Mouse (Mus musculus) stomach, embryonic 14.5 days (tissue): ENCODE measurements at regions not wholly inside any gene's neighbourhood (a gene's known extent, or its start where the extent isn't known, plus 50 kb on each side); places are given as distances from the start of the nearest gene placed in this dataset.

ENCODE experiments used
- ATAC-seq: fragments of 200-750 bp; cut with Nextera tagmentation; 2 replicates; pipeline ENCODE4 v1.8.0; 2017; ENCODE audit warnings: low read depth, moderate TSS enrichment; ENCODE audit not compliant: insufficient number of reproducible peaks, insufficient read depth, low FRiP score
- H3K27ac ChIP-seq: fragments of 300-500 bp; sonication (generic); 2 replicates; pipeline ENCODE4 v1.5.1; 2014; ENCODE audit warnings: mild to moderate bottlenecking, low read length, moderate library complexity, mixed read lengths
- H3K27me3 ChIP-seq: fragments of 300-500 bp; sonication (generic); 2 replicates; pipeline ENCODE4 v1.6.1; 2014; ENCODE audit warnings: low read length, control low read depth, mixed read lengths; ENCODE audit not compliant: control insufficient read depth, insufficient read depth
- H3K36me3 ChIP-seq: fragments of 300-500 bp; sonication (generic); 2 replicates; pipeline ENCODE4 v1.6.1; 2014; ENCODE audit warnings: mild to moderate bottlenecking, control low read depth, low read length, moderate library complexity, mixed read lengths; ENCODE audit not compliant: control insufficient read depth, insufficient read depth
- H3K4me1 ChIP-seq: fragments of 300-500 bp; sonication (generic); 2 replicates; pipeline ENCODE4 v1.6.1; 2014; ENCODE audit warnings: low read length, control low read depth, mixed read lengths; ENCODE audit not compliant: control insufficient read depth, insufficient read depth
- H3K4me2 ChIP-seq: fragments of 300-500 bp; sonication (generic); replicated peaks from 2 replicates; pipeline ENCODE4 v1.6.1; 2014; ENCODE audit warnings: low read depth, low read length, control low read depth
- H3K4me3 ChIP-seq: fragments of 300-500 bp; sonication (generic); 2 replicates; pipeline ENCODE4 v1.5.1; 2014; ENCODE audit warnings: low read depth, low read length, control low read depth
- H3K9ac ChIP-seq: fragments of 300-500 bp; sonication (generic); replicated peaks from 2 replicates; pipeline ENCODE4 v1.6.1; 2014; ENCODE audit warnings: low read depth, mild to moderate bottlenecking, control low read depth, low read length, moderate library complexity, mixed read lengths
- H3K9me3 ChIP-seq: fragments of 300-500 bp; sonication (generic); 2 replicates; pipeline ENCODE4 v1.6.1; 2016; ENCODE audit warnings: low read depth, low read length, control low read depth; ENCODE audit not compliant: control insufficient read depth
- WGBS: fragments of 180-500 bp; shearing (Covaris S2); extraction: QIAGEN DNeasy Blood & Tissue Kit; methylation state at CpG from one replicate; pipeline ENCODE4 v1.1.7; 2014; 5-methylcytosine and 5-hydroxymethylcytosine counted together

DNA sequence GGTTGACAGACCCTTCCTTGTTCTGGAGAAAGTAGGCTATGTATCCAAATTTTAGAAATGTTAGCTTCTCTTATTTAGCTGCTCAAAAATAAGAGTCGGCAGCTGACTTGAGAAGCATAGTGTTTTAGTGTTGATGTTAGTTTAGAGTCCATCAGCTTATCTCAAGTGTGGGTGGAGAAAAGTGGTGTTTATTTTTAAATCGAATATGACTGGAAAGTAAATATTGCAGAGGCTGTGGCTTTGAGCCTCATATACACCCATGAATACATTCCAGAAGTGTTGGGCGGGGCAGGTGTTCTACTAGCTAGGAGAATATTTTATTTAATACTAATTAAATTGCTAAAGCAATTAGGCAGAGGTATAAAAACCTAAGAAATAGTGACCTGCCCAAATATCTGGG lies 583.6 kb upstream of the Nr5a2 start:
- peaks cover 3% of the 10 kb centered on the region; the same call in 1 of the 2 replicates for H3K4me1 ChIP-seq
- no peak overlapping the region for H3K27ac ChIP-seq
- WGBS = 69% methylated on average over 3 of the region's 3 CpGs
- H3K27me3 ChIP-seq = no peaks in the 10 kb centered on the region
- ATAC-seq = no peak
- no peak overlapping the region for H3K9ac ChIP-seq
- no peaks in the 10 kb centered on the region for H3K9me3 ChIP-seq
- no peak overlapping the region for H3K4me3 ChIP-seq
- H3K4me2 ChIP-seq = no peak overlapping the region
- no peaks in the 10 kb centered on the region for H3K36me3 ChIP-seq

DNA sequence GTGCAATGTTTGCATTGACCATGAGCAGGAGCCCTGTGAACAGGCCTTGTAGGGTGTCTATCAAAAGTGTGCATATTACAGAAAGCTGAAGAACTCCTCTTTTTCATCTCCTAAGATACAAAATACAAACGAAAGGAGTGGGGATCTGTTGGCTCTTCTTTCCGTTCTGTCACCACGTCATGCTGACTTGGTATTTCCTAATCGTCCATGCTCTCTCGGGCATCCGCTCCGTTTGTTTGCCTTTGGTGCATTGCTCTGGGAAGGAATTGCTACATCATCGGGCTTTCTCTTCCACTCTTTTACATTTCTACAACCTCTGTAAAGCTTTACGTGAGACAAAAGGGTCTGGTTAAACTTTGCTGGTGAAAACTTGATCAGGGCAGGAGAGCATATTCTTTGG lies 581.2 kb upstream of the Nr5a2 start:
- H3K4me2 ChIP-seq = no peak overlapping the region
- H3K27ac ChIP-seq = no peak overlapping the region
- peaks cover 3% of the 10 kb centered on the region; the same call in 1 of the 2 replicates for H3K4me1 ChIP-seq
- H3K36me3 ChIP-seq = no peaks in the 10 kb centered on the region
- no peak overlapping the region for H3K9ac ChIP-seq
- no peaks in the 10 kb centered on the region for H3K27me3 ChIP-seq
- no peaks in the 10 kb centered on the region for H3K9me3 ChIP-seq
- 77% methylated on average over 9 of the region's 9 CpGs for WGBS
- H3K4me3 ChIP-seq = no peak overlapping the region
- ATAC-seq = no peak

GRCm38 (mm10) chr1:137539424-137540116 lies 579.3 kb upstream of the Nr5a2 start:
- no peak overlapping the region for H3K4me2 ChIP-seq
- 39% methylated on average over 12 of the region's 12 CpGs for WGBS
- ATAC-seq = no peak
- H3K4me1 ChIP-seq = peaks cover 3% of the 10 kb centered on the region; the same call in 1 of the 2 replicates
- no peak overlapping the region for H3K4me3 ChIP-seq
- H3K9me3 ChIP-seq = no peaks in the 10 kb centered on the region
- 0 out of 2 replicates have a peak overlapping the region, but pooled peaks have one; percentile 36 for H3K27ac ChIP-seq
- H3K27me3 ChIP-seq = no peaks in the 10 kb centered on the region
- H3K9ac ChIP-seq = no peak overlapping the region
- no peaks in the 10 kb centered on the region for H3K36me3 ChIP-seq

GRCm38 (mm10) chr1:137514750-137515149 lies 554.5 kb upstream of the Nr5a2 start:
- H3K4me1 ChIP-seq = no peaks in the 10 kb centered on the region
- no peaks in the 10 kb centered on the region for H3K9me3 ChIP-seq
- no peaks in the 10 kb centered on the region for H3K36me3 ChIP-seq
- no peak overlapping the region for H3K4me3 ChIP-seq
- no peak overlapping the region for H3K27ac ChIP-seq
- no peak for ATAC-seq
- WGBS = 87% methylated on average over 2 of the region's 2 CpGs
- no peaks in the 10 kb centered on the region for H3K27me3 ChIP-seq
- H3K4me2 ChIP-seq = no peak overlapping the region
- no peak overlapping the region for H3K9ac ChIP-seq

DNA sequence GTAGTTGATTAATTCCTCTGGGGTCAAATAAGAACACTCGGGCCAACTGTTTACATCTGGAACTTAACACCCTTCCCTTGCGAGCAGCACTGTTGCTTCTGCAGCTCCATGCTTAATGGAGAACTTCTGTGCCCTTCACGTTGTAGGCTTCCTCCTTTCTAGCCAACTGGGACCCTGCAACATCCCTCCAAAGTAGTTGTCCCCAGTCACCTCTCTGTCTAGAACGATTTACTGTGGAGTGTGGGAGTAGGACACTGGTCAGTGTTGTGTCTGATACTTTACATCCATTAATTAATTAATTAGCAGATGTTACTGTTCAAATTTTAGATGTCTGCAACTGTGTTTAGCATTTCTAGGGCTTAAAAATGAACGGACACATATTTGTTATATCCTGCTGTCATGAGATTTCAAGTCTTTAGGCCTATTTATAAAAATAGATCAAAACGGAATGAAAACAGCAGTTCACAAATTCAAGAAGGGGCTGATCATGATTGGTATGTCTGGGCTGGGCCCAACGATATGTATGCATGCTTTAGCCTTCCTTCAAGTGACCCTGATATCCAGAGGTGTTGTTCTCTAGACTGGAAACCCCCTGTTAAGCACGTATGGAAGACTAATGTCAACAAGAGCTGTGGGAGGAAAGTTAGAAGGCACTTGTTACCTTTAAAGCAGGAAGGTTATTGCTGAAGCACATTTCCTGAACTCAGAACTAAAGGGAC lies 543.6 kb upstream of the Nr5a2 start:
- no peak overlapping the region for H3K4me2 ChIP-seq
- WGBS = 29% methylated on average over 8 of the region's 8 CpGs
- no peaks in the 10 kb centered on the region for H3K9me3 ChIP-seq
- no peaks in the 10 kb centered on the region for H3K27me3 ChIP-seq
- no peak overlapping the region for H3K9ac ChIP-seq
- H3K4me3 ChIP-seq = no peak overlapping the region
- no peak overlapping the region for H3K27ac ChIP-seq
- H3K4me1 ChIP-seq = no peaks in the 10 kb centered on the region
- ATAC-seq = peak; percentile 53; the same call in 1 of the 2 replicates
- H3K36me3 ChIP-seq = no peaks in the 10 kb centered on the region

DNA sequence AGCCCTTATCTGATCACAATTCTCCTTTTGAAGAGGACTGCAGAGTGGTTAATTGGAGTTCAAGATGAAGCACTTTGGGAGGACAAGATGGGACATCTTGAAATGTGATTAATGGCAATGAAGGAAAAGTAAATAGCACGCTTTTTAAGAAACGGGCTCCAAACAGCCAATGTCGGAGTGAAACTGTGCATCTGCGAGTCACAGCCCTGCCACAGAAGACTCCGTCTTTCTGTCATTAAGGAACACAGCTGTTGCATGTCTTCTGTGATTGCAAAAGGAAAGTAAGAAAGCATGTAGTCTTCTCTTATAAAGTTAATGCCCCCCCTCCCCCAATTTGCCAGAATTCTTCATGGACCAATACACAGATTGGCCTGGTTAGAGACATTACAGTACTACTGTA lies 528.0 kb upstream of the Nr5a2 start:
- no peak for ATAC-seq

DNA sequence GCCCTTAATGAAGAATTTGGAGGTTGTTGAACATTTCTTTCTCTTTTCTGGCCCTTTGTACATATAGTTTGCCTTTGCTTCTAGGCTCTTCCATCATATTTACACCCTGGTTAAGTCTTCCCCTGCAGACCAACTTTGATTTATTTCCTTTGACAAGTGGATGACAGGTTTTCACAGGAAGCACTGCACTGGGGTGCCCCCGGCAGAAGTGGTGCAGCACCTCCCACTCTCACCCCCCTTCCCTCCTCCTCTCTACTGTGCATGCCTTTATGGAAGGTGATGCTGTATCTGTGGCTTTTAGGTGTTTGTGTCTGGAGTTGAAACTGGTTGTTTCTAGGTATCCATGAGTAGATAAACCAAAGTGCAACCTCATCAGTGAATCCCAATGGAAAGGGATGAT lies 518.2 kb upstream of the Nr5a2 start:
- H3K36me3 ChIP-seq = no peaks in the 10 kb centered on the region
- H3K9me3 ChIP-seq = no peaks in the 10 kb centered on the region
- no peaks in the 10 kb centered on the region for H3K27me3 ChIP-seq
- no peak for ATAC-seq
- WGBS = 28% methylated on average over 1 of the region's 1 CpGs
- no peaks in the 10 kb centered on the region for H3K4me1 ChIP-seq
- H3K9ac ChIP-seq = no peak overlapping the region
- no peak overlapping the region for H3K4me2 ChIP-seq
- no peak overlapping the region for H3K27ac ChIP-seq
- H3K4me3 ChIP-seq = no peak overlapping the region

More for the DNA sequence above, 528.0 kb upstream of the Nr5a2 start:
- 25% methylated on average over 5 of the region's 5 CpGs for WGBS
- Histone ChIP-seq H3K4me1 (no peaks in the 10 kb centered on the region), H3K4me2 (no peak overlapping the region), H3K27ac (no peak overlapping the region), H3K9me3 (no peaks in the 10 kb centered on the region), H3K9ac (no peak overlapping the region), H3K27me3 (no peaks in the 10 kb centered on the region), H3K4me3 (no peak overlapping the region), H3K36me3 (no peaks in the 10 kb centered on the region)

DNA sequence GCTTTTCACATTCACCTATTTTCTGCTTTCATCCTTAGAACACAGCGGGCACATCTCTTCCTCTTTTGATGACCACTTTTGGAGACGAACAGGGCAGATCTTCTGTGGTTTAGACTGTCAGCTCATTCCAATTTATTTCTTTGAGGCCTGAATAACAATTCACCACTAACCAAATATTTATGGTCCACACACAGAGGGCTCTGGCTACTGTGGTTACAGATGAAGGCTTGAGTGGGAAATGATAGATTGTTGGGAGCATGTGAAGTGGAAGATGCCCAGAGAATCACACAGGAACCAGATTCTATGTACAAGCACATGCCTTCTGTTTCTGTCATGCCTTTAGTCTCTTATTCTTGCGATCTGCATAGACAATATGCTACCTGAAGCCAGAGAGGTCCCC lies 517.0 kb upstream of the Nr5a2 start:
- no peak for ATAC-seq
- no peaks in the 10 kb centered on the region for H3K27me3 ChIP-seq
- no peaks in the 10 kb centered on the region for H3K9me3 ChIP-seq
- no peaks in the 10 kb centered on the region for H3K4me1 ChIP-seq
- no peaks in the 10 kb centered on the region for H3K36me3 ChIP-seq
- no peak overlapping the region for H3K9ac ChIP-seq
- 76% methylated on average over 3 of the region's 3 CpGs for WGBS
- H3K27ac ChIP-seq = no peak overlapping the region
- H3K4me2 ChIP-seq = no peak overlapping the region
- no peak overlapping the region for H3K4me3 ChIP-seq
